Mouse (Mus musculus) frontal cortex, postnatal 36 days (tissue): ENCODE measurements at regions not wholly inside any gene's neighbourhood (a gene's known extent, or its start where the extent isn't known, plus 50 kb on each side); places are given as distances from the start of the nearest gene placed in this dataset.

Source experiments
- DNase-seq, 2 experiments: peaks; one replicate each; pipeline ENCODE4 v3.0.0; 2022; ENCODE audit warnings: low spot score in 2 of 2

DNA sequence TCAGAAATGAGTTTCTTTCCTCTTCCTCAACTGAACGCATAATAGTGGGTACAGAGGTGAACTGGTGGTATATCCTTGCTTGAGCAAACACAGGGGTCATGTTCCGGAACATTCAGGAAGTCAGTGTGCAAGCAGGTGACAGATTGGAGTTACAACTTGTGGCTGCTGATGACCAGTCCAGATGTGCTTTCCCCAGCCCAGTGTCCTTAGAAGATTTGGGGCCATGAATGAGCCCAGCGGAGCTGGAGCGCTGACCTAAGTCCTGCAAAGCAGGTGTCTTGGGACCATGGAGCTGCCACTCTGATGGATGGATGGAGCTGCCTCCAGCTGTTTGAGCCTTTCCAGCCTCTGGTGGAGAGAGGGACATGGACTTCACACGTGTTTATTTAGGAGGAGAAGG is 72.6 kb upstream of the Intu start:
- DNase-seq, result no peak

GRCm38 (mm10) chr3:40463446-40463845 is 67.6 kb upstream of the Intu start:
- no peak for DNase-seq

- DNase-seq, result no peak
Measured at GRCm38 (mm10) chr3:40470101-40470500, 61.0 kb upstream of the Intu start.

GRCm38 (mm10) chr3:40472766-40473165 is 58.3 kb upstream of the Intu start:
- no peak for DNase-seq

- DNase-seq, result no peak
Measured at GRCm38 (mm10) chr3:40480258-40480951, 50.7 kb upstream of the Intu start.
